Mouse (Mus musculus) lung, postnatal 25 days (tissue): ENCODE measurements around the gene Cdca5.

Source experiments
- DNase-seq: peaks from one replicate; pipeline ENCODE4 v3.0.0; 2022; ENCODE audit warnings: low spot score

Gene Cdca5

GRCm38 (mm10) chr19:6061641-6062302, 23.0 kb upstream of the Cdca5 start:
- peak; percentile 46 for DNase-seq

GRCm38 (mm10) chr19:6062418-6062817, 22.4 kb upstream of the Cdca5 start:
- no peak for DNase-seq

DNA sequence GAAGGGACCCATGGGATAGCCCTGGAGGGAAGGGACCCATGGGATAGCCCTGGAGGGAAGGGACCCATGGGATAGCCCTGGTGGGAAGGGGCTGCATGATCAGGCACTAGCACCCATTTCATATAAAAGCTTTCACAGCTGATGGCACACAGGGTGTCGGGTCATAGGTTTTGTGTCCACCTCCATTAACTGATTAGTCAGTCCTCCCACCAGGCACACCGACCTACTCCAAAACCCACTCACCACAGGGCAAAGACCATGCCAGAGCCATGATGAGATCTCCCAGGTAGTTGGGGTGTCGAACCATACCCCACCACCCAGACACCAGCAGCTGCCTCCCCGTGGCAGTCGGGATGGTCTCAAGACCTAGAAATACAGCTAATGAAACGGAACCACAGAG, 21.7 kb upstream of the Cdca5 start:
- no peak for DNase-seq

DNA sequence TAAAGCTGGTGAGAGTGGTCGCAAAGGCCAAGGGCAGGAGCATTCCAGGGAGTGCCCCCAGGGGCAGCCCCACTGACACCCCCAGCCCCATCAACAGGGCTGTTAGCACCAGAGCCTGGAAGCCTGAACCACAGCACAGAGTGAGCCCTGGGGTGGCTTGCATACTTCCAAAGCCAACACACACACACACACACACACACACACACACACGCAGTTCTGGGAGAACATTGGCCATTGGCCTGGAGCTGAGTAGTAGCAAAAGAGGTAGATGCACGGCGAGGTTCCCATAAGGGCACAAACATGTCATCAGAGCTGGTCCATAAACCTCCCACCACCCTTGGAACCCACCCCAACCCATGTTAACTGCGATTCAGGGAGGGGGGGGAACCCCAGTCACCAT, 18.2 kb upstream of the Cdca5 start:
- no peak for DNase-seq

GRCm38 (mm10) chr19:6067011-6067723, 17.6 kb upstream of the Cdca5 start:
- DNase-seq, result peak; percentile 79

DNA sequence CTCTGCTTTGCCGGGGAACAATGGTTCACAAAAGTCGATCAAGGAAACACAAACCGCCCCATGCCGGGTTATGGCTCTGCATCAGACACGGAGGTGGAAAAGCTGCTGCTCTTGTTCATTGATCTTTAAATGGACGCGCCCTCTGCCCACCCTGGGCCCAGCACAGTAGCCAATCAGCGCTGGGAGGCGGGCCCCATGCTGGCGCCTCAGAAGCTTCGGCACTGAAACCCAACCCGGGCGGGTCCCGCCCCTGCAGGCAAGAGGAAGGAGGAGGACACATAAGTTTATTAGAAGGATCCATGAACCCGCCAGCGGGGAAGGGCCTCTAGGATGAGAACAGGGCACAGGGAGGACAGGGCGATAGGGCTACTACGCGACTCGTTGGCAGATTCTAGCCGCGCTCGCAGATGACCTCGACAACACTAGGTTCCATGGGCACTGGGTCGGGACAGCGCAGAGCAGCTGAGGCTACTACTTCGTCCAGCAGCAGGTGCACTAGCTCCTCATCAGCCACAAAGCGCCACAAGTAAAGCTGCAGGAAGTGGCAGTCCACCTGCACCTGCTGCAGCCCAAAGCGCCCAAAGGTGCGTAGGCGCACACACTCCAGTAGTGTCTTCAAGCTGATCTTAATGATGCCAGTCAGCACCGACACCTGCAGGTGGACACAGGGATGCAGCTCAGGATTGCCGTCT, 16.9 kb upstream of the Cdca5 start, which contains the start of gene Tm7sf2:
TSS of gene Tm7sf2 (minus strand) at position 650 of the 692 bp plus-strand sequence.
- peak; percentile 93 for DNase-seq

- DNase-seq, result no peak
Observed at GRCm38 (mm10) chr19:6068951-6069350, 15.8 kb upstream of the Cdca5 start.

- DNase-seq, result no peak
Observed at GRCm38 (mm10) chr19:6069851-6070250, 14.9 kb upstream of the Cdca5 start.

GRCm38 (mm10) chr19:6070571-6071250, 14.1 kb upstream of the Cdca5 start:
- no peak for DNase-seq

DNA sequence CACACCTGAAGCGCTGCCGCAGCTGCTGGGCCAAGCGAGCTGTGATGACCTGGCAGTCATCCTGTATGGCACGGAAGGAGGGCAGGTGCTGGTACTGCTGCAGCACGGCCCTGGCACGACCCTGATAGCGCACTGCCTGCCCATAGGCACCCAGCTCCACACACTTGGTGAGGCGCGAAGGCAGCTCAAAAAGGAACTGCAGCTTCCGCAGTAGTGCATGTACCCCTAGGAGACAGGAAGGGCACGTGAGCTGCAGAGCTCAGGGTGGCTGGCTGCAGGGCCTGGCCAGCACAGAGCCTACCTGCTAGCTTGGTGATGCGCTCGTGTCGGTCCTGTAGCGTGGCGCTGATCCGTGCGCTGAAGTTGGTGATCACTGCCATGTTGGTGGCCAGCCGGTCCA, 13.5 kb upstream of the Cdca5 start:
- DNase-seq, result no peak

DNA sequence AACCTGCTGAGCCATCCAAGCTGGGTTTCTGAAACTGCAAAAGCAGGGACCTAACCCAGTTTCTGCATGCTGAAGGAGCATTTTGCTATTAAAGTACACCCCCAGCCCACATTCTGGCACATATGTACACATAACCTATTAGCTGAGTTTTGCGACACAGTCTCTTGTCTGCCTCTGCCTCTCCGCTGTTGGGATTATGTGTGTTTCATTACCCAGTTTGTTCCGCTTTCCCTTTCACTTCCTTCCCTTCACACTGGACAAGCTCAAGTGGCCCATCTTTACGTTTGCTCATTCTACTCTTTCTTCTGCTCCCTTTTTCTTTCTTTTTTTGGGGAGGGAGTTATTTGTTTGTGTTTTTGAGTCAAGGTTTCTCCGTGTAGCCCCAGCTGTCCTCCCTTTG, 10.9 kb upstream of the Cdca5 start:
- DNase-seq, result no peak

- DNase-seq, result peak; percentile 90
Observed at GRCm38 (mm10) chr19:6076564-6077393, 8.0 kb upstream of the Cdca5 start, which contains the start of gene Vps51. Vps51 (minus strand) TSS chr19:6077231.

DNA sequence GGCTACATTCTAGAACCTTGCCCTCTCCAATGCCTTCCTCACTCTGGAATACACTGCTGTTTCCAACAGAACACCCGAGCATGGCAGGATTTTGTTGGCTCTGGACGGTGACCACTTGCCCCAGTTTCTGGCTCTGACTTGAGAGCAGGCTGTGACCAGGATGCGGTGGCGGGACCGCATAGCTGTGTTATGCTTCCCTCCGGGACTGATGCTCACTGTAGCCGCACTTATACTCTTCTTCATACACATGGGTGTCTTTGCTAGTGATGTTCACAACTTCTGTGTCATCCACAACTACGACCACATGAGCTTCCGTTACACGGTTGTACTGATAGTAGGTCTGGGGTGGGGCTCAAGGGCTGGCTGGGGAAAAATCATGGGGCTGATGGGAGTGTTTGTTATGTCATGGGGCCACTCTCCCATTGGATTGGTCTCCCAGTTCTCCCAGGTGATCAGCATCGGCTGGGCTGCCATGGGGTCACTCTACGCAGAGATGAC, 4.8 kb upstream of the Cdca5 start, which contains the start of gene Tmem262:
TSS of gene Tmem262 (plus strand) at position 51 of the 498 bp plus-strand sequence.
- DNase-seq, result no peak

DNA sequence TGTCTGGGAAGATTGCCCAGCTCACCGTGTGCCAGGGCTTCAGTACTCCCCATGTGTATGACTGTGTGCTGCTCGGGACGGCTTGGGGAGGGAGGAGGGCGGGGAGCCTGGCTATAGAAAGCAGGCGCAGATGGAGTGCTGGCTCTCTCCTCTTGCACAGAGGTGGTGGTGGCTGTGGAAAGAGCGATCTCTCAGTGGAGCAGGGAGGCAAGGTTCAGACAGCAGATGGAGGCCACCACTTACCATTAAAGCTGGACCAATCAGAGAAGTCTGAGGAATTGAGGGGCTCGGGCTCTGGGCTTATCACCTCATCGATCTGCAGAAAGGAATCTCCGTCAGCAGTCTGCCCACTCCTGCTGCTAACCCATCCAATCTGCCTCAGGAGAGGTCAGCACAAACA, 2.6 kb upstream of the Cdca5 start, which contains the start of gene Gm28374:
TSS of gene Gm28374 (minus strand) at position 101 of the 400 bp plus-strand sequence.
- DNase-seq, result no peak

DNA sequence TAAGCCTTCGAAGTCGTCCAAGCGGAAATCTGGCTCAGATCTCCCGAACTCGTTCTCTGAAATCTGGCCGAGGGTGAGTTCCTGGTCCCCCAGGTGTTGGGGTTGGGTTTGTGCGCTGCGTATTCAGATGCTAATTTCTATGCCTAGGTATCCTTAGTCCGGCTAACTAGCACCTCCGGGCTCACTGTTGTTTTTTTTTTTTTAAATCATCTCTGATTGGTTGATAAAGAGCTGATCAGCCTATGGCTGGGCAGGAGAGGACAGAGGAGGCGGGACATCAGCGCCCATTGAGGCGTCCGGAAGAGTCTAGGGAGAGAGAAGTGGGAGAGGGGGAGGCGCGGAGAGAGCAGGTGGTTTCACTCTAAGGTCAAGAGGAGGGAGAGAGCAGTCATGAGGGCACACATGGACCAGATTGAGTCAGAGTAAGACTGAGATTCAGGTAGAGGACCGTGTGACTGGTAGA, 665 bp downstream of the Cdca5 start:
- peak; percentile 48 for DNase-seq

DNA sequence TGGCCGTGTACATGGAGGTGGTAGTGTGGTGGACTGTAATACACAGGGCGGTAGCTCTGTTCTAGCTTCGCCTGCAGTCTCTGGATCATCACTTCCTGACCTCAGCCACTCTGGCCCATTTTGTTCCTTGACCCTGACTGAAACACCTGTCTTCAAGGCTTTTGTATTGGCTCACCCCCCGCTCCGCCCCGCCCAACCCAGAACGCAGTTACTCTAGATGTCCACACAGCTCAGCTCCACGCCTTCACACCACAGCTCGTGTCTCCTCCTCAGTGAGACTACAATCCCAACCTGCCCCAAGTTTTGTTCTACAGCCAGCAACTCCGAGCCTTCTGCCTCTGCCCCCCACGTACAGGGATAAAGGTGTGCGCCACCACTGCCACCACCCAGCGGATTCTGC, 4.1 kb downstream of the Cdca5 start:
- DNase-seq, result no peak

- DNase-seq, result no peak
Observed at GRCm38 (mm10) chr19:6094119-6094518, 9.3 kb downstream of the Cdca5 start, which contains the start of gene AC131692.1. AC131692.1 (plus strand) TSS chr19:6094419.

DNA sequence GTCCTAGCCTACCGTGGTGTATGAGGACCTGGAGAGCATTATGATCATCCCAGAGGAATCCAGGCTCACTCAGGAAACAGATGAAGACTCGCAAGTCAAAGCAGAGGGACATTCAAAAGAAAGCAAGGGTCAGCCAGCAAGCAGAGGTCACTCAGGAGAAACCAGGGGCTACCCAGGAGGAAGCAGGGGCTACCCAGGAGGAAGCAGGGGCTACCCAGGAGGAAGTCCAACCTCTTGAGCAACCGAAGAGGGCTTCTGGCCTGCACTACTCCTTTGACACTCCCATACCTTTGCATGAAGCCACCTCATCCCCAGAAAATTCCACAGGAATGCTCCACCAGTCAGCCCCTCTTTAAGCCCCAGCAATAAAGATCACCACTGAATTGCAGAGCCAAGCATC, 13.1 kb downstream of the Cdca5 start:
- no peak for DNase-seq

GRCm38 (mm10) chr19:6101186-6101585, 16.4 kb downstream of the Cdca5 start:
- DNase-seq, result no peak

- DNase-seq, result no peak
Observed at GRCm38 (mm10) chr19:6102169-6102853, 17.5 kb downstream of the Cdca5 start.
